Mouse (Mus musculus) heart, embryonic 16.5 days (tissue): ENCODE measurements around the gene Plekhb2. TPM values are rescaled to one million over a fixed set of nuclear protein-coding genes. Genes with fewer than 3 reads are reported as not detected.

Experiments used
- ATAC-seq: fragments of 200-750 bp; cut with Nextera tagmentation; replicated peaks from 2 replicates; pipeline ENCODE4 v1.8.0; 2017; ENCODE audit warnings: moderate number of reproducible peaks; ENCODE audit not compliant: insufficient read depth, low FRiP score; ENCODE audit errors: extremely low read depth
- H3K27ac ChIP-seq: fragments of 300-500 bp; sonication (generic); 2 replicates; pipeline ENCODE4 v1.5.1; 2014; ENCODE audit warnings: mild to moderate bottlenecking, low read length, control low read depth, moderate library complexity
- H3K27me3 ChIP-seq: fragments of 300-500 bp; sonication (generic); 2 replicates; pipeline ENCODE4 v1.6.1; 2014; ENCODE audit warnings: low read length, mixed read lengths; ENCODE audit not compliant: control insufficient read depth, insufficient read depth
- H3K36me3 ChIP-seq: fragments of 300-500 bp; sonication (generic); 2 replicates; pipeline ENCODE4 v1.6.1; 2014; ENCODE audit not compliant: control insufficient read depth, insufficient read depth
- H3K4me1 ChIP-seq: fragments of 300-500 bp; sonication (generic); 2 replicates; pipeline ENCODE4 v1.6.1; 2014; ENCODE audit warnings: low read length, mixed read lengths; ENCODE audit not compliant: control insufficient read depth, insufficient read depth
- H3K4me2 ChIP-seq: fragments of 300-500 bp; sonication (generic); 2 replicates; pipeline ENCODE4 v1.6.1; 2014; ENCODE audit warnings: low read depth, mild to moderate bottlenecking, control low read depth, low read length
- H3K4me3 ChIP-seq: fragments of 300-500 bp; sonication (generic); 2 replicates; pipeline ENCODE4 v1.5.1; 2014; ENCODE audit warnings: mild to moderate bottlenecking, control low read depth, low read length
- H3K9ac ChIP-seq: fragments of 300-500 bp; sonication (generic); 2 replicates; pipeline ENCODE4 v1.6.1; 2014; ENCODE audit warnings: low read length, control low read depth
- H3K9me3 ChIP-seq: fragments of 300-500 bp; sonication (generic); replicated peaks from 2 replicates; pipeline ENCODE4 v1.6.1; 2016; ENCODE audit warnings: low read length; ENCODE audit not compliant: control insufficient read depth
- WGBS: fragments of 180-500 bp; shearing (Covaris S2); extraction: QIAGEN DNeasy Blood & Tissue Kit; methylation state at CpG from one replicate; pipeline ENCODE4 v1.1.7; 2014; 5-methylcytosine and 5-hydroxymethylcytosine counted together
- polyA plus RNA-seq: library from polyadenylated mRNA; unstranded; fragments of >200 nt; fragmentation: Nextera tagmentation; extraction: Ambion mirVana; gene quantifications from 2 replicates; pipeline ENCODE4 v1.2.1, GENCODE M21; 2015

Plekhb2 gene
- polyA plus RNA-seq, 1 experiment from 2014 or later, result 87.3 TPM

GRCm38 (mm10) chr1:34827900-34828299 is 21.9 kb upstream of the Plekhb2 start:
- H3K4me2 ChIP-seq, result no peak overlapping the region
- H3K27ac ChIP-seq, result no peak overlapping the region
- no peaks in the 10 kb centered on the region for H3K27me3 ChIP-seq
- H3K9me3 ChIP-seq, result no peaks in the 10 kb centered on the region
- H3K36me3 ChIP-seq, result peaks cover 19% of the 10 kb centered on the region
- no peak for ATAC-seq
- H3K9ac ChIP-seq, result no peak overlapping the region
- peaks cover 23% of the 10 kb centered on the region for H3K4me1 ChIP-seq
- H3K4me3 ChIP-seq, result no peak overlapping the region
- 71% methylated on average over 7 of the region's 7 CpGs for WGBS

DNA sequence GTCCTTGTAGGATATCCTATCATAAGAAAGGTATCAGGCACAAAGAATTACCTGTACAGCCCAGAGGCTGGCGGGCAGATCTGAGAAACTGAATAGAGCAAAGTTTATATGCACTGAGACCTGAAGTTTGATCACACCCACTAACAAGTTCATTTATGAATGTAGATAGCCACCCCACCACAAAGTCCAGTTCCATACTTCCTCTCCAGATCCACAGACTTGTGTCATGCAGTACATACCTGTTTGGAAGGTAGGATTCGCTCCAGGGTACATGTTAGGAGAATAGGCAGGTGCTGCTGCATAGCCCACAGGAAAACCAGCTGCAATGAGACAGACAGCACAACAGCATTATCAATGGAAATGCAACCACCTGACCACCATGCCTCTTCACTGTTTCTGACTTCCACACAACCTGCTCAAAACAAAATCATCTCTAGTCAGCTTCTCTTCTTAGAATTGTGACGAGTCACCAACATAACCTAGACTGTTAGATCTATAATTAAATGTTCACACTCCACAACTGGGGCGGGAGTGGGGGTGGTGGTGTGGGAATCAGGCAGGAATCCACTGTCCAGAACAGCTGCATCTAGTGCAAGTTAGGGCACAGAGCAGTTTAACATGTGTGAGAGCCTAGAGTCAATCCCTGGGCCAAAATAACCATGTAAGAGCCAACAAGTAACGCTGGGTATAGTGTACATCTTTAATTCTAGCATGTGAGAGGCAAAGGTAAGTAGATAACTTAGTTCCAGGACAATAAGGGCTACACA is 21.1 kb upstream of the Plekhb2 start:
- Histone ChIP-seq H3K4me3 (no peak overlapping the region), H3K36me3 (peaks cover 19% of the 10 kb centered on the region), H3K27me3 (no peaks in the 10 kb centered on the region), H3K4me2 (no peak overlapping the region), H3K4me1 (peaks cover 23% of the 10 kb centered on the region), H3K27ac (no peak overlapping the region), H3K9me3 (no peaks in the 10 kb centered on the region), H3K9ac (no peak overlapping the region)
- WGBS, result 78% methylated on average over 5 of the region's 5 CpGs
- ATAC-seq, result no peak

- WGBS, result 68% methylated on average over 2 of the region's 2 CpGs
- no peak for ATAC-seq
- no peaks in the 10 kb centered on the region for H3K9me3 ChIP-seq
- peaks cover 34% of the 10 kb centered on the region for H3K36me3 ChIP-seq
- no peak overlapping the region for H3K4me2 ChIP-seq
- H3K27ac ChIP-seq, result no peak overlapping the region
- no peak overlapping the region for H3K9ac ChIP-seq
- no peaks in the 10 kb centered on the region for H3K27me3 ChIP-seq
- no peak overlapping the region for H3K4me3 ChIP-seq
- H3K4me1 ChIP-seq, result peaks cover 23% of the 10 kb centered on the region
Observed at GRCm38 (mm10) chr1:34830934-34831333, 18.8 kb upstream of the Plekhb2 start.

DNA sequence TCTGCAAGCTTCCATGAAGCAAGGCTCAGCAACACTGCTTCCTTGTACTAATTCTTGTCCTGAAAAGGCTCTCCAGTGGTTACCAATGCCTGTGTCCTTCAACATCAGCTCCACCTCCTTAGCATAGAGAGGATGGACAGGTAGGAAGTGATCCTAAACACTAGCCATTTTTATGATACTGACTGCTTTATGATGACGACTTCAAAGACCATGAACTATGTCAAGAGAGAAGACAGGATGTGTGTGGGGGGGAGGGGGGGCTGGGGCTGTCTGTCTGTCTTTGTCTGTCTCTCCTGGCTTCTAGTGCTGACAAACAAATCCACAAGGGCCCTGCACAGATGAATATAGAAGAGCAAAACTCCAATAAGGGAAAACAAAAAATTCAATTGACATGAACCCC is 18.4 kb upstream of the Plekhb2 start:
- WGBS, result 43% methylated on average over 1 of the region's 1 CpGs
- Histone ChIP-seq H3K4me3 (no peak overlapping the region), H3K4me1 (peaks cover 23% of the 10 kb centered on the region), H3K9me3 (no peaks in the 10 kb centered on the region), H3K9ac (no peak overlapping the region), H3K4me2 (no peak overlapping the region), H3K27me3 (no peaks in the 10 kb centered on the region), H3K36me3 (peaks cover 38% of the 10 kb centered on the region), H3K27ac (no peak overlapping the region)
- no peak for ATAC-seq

DNA sequence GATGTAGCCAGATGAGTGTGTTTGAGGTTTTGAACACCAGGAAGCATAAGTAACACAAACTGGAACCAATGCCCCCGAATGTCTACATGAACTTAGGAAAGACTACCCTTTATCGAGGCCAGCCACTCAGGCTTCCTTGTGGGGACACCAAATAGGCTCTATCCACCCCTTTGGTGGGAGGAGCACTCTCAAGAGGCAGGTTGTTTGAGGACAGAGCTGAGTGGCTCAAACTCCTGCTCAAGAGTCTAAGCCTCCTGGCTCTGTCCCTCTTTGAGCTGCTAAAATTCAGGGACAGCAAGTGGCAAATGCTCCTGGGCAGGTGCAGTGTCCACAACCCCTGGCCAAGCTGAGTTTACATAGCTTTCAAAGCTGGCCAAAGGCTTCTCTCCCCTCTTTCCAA is 14.9 kb upstream of the Plekhb2 start:
- ATAC-seq, result no peak
- Histone ChIP-seq H3K9ac (no peak overlapping the region), H3K4me3 (no peak overlapping the region), H3K36me3 (peaks cover 22% of the 10 kb centered on the region), H3K9me3 (no peaks in the 10 kb centered on the region), H3K4me2 (no peak overlapping the region), H3K4me1 (peaks cover 42% of the 10 kb centered on the region), H3K27me3 (no peaks in the 10 kb centered on the region), H3K27ac (no peak overlapping the region)
- WGBS, result 78% methylated on average over 2 of the region's 2 CpGs

DNA sequence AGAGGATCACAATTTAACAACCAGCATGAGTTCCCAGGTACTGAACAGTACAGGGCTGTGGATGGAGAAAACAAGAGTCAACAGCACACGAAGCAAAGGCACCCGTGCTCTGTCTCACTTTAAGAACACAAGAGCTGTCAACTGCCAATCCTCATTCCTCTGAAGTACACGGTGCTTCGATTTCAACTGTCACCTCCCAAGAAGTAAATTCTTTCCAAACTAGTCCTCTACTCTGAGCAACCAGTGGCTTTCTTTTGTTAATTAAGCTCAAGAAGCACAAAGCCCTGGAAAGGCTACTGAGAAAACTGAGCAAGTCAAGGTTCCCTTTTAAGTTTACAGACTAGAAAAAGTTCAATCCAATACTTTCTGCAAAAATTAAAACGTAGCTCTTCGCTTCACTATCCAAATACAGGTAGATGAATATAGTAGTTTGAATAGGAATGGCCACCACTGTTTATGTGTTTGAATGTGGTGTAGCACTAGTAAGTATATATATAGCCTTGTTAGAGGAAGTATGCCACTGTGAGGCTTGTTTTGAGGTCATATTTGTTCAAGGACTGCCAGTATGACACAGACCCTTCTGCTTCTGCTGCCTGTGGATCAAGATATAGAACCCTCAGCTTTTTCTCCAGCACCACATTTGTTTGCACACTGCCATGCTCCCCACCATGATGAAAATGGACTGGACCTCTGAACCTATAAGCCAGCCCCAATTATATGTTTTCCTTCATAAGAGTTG is 11.7 kb upstream of the Plekhb2 start:
- H3K27ac ChIP-seq, result peak overlapping the region; percentile 31; the same call in 1 of the 2 replicates
- ATAC-seq, result no peak
- H3K4me2 ChIP-seq, result peak overlapping the region; percentile 15; the same call in 1 of the 2 replicates
- H3K4me3 ChIP-seq, result no peak overlapping the region
- H3K9me3 ChIP-seq, result no peaks in the 10 kb centered on the region
- 47% methylated on average over 6 of the region's 6 CpGs for whole genome bisulfite sequencing
- H3K27me3 ChIP-seq, result no peaks in the 10 kb centered on the region
- H3K4me1 ChIP-seq, result peaks cover 41% of the 10 kb centered on the region
- H3K36me3 ChIP-seq, result peaks cover 19% of the 10 kb centered on the region
- no peak overlapping the region for H3K9ac ChIP-seq

DNA sequence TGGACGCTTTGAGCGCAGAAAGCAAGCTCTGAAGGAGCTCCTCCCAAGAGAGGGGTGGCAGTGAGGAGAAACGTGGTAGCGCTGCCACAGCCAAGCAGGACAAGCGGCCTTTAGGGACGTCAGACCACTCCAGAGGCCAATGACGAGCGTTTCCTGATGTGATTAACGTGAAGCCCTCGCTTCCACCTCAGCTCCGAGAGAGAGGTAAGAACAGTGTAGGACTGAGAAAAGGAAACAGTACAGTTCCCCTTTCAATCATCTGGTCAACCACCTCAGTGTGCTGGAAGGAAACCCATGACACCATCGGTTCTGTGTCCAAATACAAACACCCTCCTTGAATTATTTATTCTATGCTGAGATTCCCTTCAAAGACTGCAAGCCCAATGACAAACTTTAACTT is 10.5 kb upstream of the Plekhb2 start:
- 34% methylated on average over 12 of the region's 12 CpGs for WGBS
- no peak overlapping the region; the same call in 1 of the 2 replicates for H3K4me2 ChIP-seq
- H3K9ac ChIP-seq, result no peak overlapping the region
- H3K9me3 ChIP-seq, result no peaks in the 10 kb centered on the region
- peaks cover 17% of the 10 kb centered on the region for H3K36me3 ChIP-seq
- no peak overlapping the region for H3K4me3 ChIP-seq
- no peak overlapping the region for H3K27ac ChIP-seq
- peaks cover 45% of the 10 kb centered on the region for H3K4me1 ChIP-seq
- no peaks in the 10 kb centered on the region for H3K27me3 ChIP-seq
- no peak for ATAC-seq

DNA sequence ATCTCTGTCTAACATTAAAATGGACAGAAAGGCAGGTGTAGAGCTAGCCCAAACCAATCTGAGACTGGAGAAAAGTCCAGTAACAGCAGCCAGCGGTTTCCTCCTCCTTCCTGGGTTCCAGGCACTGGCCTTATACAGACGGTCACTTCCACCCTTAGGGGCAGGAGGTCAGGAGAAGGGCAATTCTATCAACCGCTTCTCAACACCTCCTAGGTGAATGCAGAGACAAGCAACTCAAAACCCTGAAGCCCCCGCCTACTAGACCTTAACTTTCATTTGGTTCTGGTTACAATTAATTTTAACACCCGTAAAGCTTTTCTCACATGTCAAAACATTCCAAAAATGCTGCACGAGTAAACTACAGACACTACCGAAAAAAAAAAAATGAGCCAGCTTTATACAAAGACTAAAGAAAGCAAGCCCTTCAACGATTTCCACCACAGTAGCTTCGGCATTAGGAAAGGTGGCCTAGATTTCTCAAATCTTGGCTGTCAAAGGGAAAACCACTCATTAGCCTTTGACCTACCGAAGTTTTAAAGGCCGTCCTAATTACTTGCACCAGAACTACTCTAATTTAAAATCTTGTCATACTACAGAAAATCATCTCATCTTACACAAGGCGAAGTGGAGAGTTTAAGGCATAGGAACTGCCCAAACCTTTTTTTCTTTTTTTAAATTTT is 7.9 kb upstream of the Plekhb2 start:
- Histone ChIP-seq H3K36me3 (no peaks in the 10 kb centered on the region), H3K9ac (peak overlapping the region; percentile 87), H3K4me2 (peak overlapping the region; percentile 94), H3K27ac (peak overlapping the region; percentile 95), H3K9me3 (no peaks in the 10 kb centered on the region), H3K4me1 (peaks cover 43% of the 10 kb centered on the region), H3K27me3 (no peaks in the 10 kb centered on the region), H3K4me3 (peak overlapping the region; percentile 77)
- under 1% methylated on average over 12 of the region's 12 CpGs for WGBS
- no peak for ATAC-seq
